Mouse (Mus musculus) heart, adult 2 months (tissue): ENCODE data around the gene Gpr12. TPM values are rescaled to one million over a fixed set of nuclear protein-coding genes. Genes with fewer than 3 reads are reported as not detected.

Experiments
- DNase-seq, 2 experiments: peaks; one replicate each; pipeline ENCODE4 v3.0.0; 2021
- H3K27ac ChIP-seq: fragments of 200-600 bp; 2 replicates; pipeline ENCODE4 v1.8.1; 2022
- H3K27me3 ChIP-seq: fragments of 200-500 bp; 2 replicates; pipeline ENCODE4 v1.6.1; 2012; ENCODE audit warnings: mild to moderate bottlenecking, low read length, inconsistent platforms, mixed read lengths; ENCODE audit not compliant: control insufficient read depth, insufficient read depth
- H3K36me3 ChIP-seq: fragments of 200-500 bp; 2 replicates; pipeline ENCODE4 v1.6.1; 2012; ENCODE audit warnings: low read length, inconsistent platforms; ENCODE audit not compliant: control insufficient read depth, insufficient read depth
- H3K4me1 ChIP-seq: fragments of 200-500 bp; 2 replicates; pipeline ENCODE4 v1.6.1; 2011; ENCODE audit warnings: low read length; ENCODE audit not compliant: control insufficient read depth, insufficient read depth
- H3K4me3 ChIP-seq: fragments of 200-600 bp; 2 replicates; pipeline ENCODE4 v1.8.1; 2022
- H3K79me2 ChIP-seq: fragments of 200-500 bp; replicated peaks from 2 replicates; pipeline ENCODE4 v1.6.1; 2012; ENCODE audit warnings: mild to moderate bottlenecking, inconsistent platforms, low read length, moderate library complexity, mixed read lengths; ENCODE audit not compliant: control insufficient read depth, insufficient read depth
- H3K9ac ChIP-seq: fragments of 200-500 bp; 2 replicates; pipeline ENCODE4 v1.6.1; 2012; ENCODE audit warnings: low read depth, mild to moderate bottlenecking, control low read depth, inconsistent platforms, low read length, mixed read lengths
- CTCF ChIP-seq: fragments of 200-600 bp; IDR thresholded peaks from 2 replicates; pipeline ENCODE4 v1.8.1; 2022; ENCODE audit warnings: antibody characterized with exemption, mild to moderate bottlenecking, moderate library complexity
- EP300 ChIP-seq: fragments of 200-500 bp; IDR thresholded peaks from 2 replicates; pipeline ENCODE4 v1.6.1; 2011; ENCODE audit warnings: low read depth, low read length, control low read depth; ENCODE audit not compliant: insufficient read depth
- POLR2A ChIP-seq: fragments of 200-500 bp; IDR thresholded peaks from 2 replicates; pipeline ENCODE4 v1.6.1; 2011; ENCODE audit warnings: mild to moderate bottlenecking, low read depth, low read length, control low read depth; ENCODE audit not compliant: insufficient read depth
- WGBS: fragments of 180-500 bp; shearing (Covaris S2); methylation state at CpG from one replicate; pipeline ENCODE4 v1.1.7; 2018; 5-methylcytosine and 5-hydroxymethylcytosine counted together
- intact Hi-C: fragments of 180-260 bp; cut with DNase I; formaldehyde crosslinking; loops from one replicate; pipeline ENCODE4 v1.15.1; 2025
- polyA plus RNA-seq: library from polyadenylated mRNA; depleted of rRNA; stranded (reverse); fragments of >200 nt; gene quantifications from 2 replicates; pipeline ENCODE4 v1.2.3, GENCODE M21; 2012
- total RNA-seq, 2 experiments: library from RNA; stranded (reverse); gene quantifications; 2 replicates each; pipeline ENCODE4 v1.2.3; 2021

Gpr12 gene
- total and polyA plus RNA-seq, 3 experiments = 0.27 TPM; not detected in 2

DNA sequence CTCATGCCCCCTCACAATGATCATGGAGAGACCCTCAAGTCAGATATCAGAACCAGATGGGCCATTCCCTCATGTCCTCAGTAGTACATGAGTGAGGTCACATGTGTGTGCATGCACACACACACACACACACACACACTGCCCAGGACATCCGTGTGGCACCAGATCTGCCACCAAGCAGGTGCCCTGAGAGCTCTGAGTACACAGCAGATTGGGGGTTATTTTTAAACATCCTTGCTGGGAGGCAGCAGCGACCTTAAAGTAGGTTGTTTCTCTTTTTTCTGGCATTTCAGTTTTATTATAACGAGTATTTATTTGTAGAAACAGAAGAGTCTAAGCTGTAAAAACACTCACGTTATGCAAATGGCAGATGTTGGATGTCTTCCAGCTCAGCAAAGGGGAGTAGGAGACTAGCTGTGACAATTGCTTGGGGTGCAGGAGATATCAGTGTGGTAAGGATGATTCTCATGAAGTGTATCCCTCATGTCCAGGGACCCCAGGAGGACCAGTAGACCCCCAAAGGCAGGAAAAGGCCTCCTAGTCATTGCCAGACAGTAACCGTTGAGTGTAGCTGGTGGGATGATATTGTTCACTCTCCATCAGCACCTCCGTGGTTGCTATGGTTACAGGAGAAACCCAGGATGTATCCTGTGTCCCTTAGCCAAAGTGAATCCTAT lies 40.7 kb upstream of the Gpr12 start:
- Histone ChIP-seq H3K36me3 (no peaks in the 10 kb centered on the region), H3K79me2 (no peaks in the 10 kb centered on the region), H3K4me1 (no peaks in the 10 kb centered on the region), H3K27me3 (no peaks in the 10 kb centered on the region), H3K4me3 (no peak overlapping the region), H3K9ac (no peak overlapping the region), H3K27ac (no peak overlapping the region)
- TF ChIP-seq CTCF (no peak), EP300 (no peak), POLR2A (no peak)
- intact Hi-C loops = no loop called here
- WGBS = 40% methylated on average over 6 of the region's 6 CpGs
- DNase-seq = no peak

DNA sequence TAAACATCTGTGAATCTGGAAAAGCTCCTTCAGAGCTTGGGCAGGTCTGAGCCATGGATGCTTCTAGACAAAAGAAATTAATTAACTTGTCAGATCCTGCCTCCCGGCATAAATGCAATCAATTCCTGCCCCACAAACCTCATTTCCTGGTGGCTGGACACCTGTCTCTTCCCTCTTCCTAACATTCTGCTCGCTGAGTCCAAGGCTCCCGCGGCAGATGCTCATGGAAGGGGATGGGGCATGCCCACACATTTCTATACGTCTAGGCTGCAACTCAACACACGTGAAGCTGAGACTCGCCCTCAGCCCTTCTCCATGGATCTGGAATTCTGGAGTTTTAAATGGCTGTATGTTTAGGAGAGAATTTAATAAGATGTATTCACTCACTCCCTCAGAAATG lies 26.8 kb upstream of the Gpr12 start:
- 78% methylated on average over 7 of the region's 7 CpGs for WGBS

DNA sequence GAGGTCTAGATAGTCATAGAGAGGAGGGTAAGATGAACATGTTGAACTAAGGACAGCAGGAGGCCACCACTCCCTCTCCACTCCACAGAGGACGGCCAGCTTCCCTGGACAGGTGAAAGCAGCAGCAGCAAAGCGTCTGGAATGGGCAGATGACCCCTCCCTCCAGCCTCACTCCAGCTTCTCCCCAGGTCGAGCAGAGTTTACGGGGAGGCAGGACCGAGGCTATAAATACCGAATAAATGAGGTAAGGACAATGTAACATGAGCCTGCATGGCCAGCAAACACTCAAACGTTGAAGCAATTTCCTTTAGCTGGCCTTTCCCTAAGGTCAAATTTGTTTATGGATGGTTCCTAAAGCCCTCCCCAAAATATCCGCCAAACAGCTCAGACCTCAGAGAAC lies 26.0 kb upstream of the Gpr12 start:
- Histone ChIP-seq H3K4me1 (no peaks in the 10 kb centered on the region), H3K27ac (no peak overlapping the region), H3K36me3 (no peaks in the 10 kb centered on the region), H3K9ac (no peak overlapping the region), H3K27me3 (no peaks in the 10 kb centered on the region), H3K4me3 (no peak overlapping the region), H3K79me2 (no peaks in the 10 kb centered on the region)
- TF ChIP-seq CTCF = no peak
- no peak for TF ChIP-seq EP300
- TF ChIP-seq POLR2A = no peak
- DNase-seq = no peak
- 27% methylated on average over 8 of the region's 8 CpGs for WGBS
- intact Hi-C loops = no loop called here

More for the DNA sequence above, 26.8 kb upstream of the Gpr12 start:
- Histone ChIP-seq H3K36me3 (no peaks in the 10 kb centered on the region), H3K4me3 (no peak overlapping the region), H3K79me2 (no peaks in the 10 kb centered on the region), H3K9ac (no peak overlapping the region), H3K4me1 (no peaks in the 10 kb centered on the region), H3K27me3 (no peaks in the 10 kb centered on the region), H3K27ac (no peak overlapping the region)
- DNase-seq = no peak
- no peak for TF ChIP-seq EP300
- intact Hi-C loops = no loop called here

DNA sequence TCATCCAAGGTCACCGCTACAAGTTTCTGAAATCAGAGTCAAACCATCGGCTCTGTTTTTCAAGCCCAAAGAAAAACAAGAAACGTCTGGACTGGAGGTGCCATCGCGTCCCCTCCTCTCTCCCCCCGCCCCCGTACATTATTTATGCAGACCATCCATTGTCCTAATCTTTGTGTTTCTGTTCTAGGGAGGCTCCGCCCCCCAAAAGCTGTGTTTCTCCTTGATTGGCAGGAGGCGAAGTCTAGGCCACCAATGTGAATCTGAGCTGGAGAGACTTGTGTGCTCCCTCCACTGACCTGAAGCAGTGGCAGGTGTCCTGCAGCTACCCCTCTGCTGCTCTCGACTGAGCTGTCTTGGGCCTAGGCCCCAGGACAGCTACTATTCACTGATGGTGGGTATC lies 24.6 kb upstream of the Gpr12 start:
- Histone ChIP-seq H3K4me1 (no peaks in the 10 kb centered on the region), H3K79me2 (no peaks in the 10 kb centered on the region), H3K9ac (no peak overlapping the region), H3K36me3 (no peaks in the 10 kb centered on the region), H3K4me3 (no peak overlapping the region), H3K27me3 (no peaks in the 10 kb centered on the region), H3K27ac (no peak overlapping the region)
- 66% methylated on average over 10 of the region's 10 CpGs for WGBS
- intact Hi-C loops = no loop called here
- no peak for DNase-seq
- no peak for TF ChIP-seq POLR2A
- TF ChIP-seq CTCF = no peak
- no peak for TF ChIP-seq EP300

DNA sequence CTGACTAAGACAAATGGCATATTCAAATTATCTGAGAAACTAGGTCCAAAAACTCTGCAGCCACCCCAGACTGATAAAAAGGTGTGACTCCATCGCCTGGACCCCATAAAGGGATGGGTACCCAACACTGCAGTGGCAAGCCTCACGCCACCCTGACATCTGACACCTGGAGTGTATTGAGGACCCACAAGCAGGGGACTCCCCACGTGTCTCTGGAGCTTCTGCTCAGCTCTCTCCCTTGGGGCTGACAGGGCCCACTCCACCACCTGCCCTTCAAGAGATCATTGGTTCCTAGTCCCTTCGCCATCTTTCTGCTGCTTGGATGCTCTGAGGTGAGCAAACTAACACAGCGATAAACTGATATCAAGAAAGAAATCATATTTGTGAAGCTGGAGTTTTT lies 22.8 kb upstream of the Gpr12 start:
- WGBS = 74% methylated on average over 5 of the region's 5 CpGs
- Histone ChIP-seq H3K4me1 (no peaks in the 10 kb centered on the region), H3K36me3 (no peaks in the 10 kb centered on the region), H3K9ac (no peak overlapping the region), H3K27ac (no peak overlapping the region), H3K27me3 (no peaks in the 10 kb centered on the region), H3K79me2 (no peaks in the 10 kb centered on the region), H3K4me3 (no peak overlapping the region)
- intact Hi-C loops = no loop called here
- no peak for DNase-seq
- TF ChIP-seq POLR2A = no peak
- no peak for TF ChIP-seq CTCF
- TF ChIP-seq EP300 = no peak

DNA sequence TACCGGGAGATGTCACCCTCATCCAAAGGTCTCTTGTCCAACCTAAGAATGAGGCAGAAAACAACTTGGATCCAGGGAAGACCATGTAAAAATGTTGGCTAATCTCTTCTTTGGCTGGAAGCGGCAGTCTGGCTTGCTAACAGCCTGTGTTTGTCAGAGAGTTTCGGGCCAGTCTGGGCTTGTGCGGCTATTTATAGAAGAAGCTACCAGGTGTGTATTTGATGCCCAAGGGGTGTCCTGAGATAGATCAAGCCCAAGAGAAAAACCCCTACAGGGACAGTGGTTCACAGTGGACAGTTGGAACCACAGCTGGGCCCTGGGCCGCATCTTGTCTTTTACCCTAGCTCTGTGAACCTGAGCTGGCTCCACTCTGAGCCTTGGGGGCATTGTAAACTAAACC lies 21.9 kb upstream of the Gpr12 start:
- Histone ChIP-seq H3K27ac (no peak overlapping the region), H3K79me2 (no peaks in the 10 kb centered on the region), H3K27me3 (no peaks in the 10 kb centered on the region), H3K4me1 (no peaks in the 10 kb centered on the region), H3K4me3 (no peak overlapping the region), H3K36me3 (no peaks in the 10 kb centered on the region), H3K9ac (no peak overlapping the region)
- DNase-seq = no peak
- 87% methylated on average over 5 of the region's 5 CpGs for WGBS
- intact Hi-C loops = no loop called here
- no peak for TF ChIP-seq POLR2A
- TF ChIP-seq CTCF = no peak
- no peak for TF ChIP-seq EP300
